ENCODE assay signal across 8 mouse cellular contexts in the genomic region with DNA sequence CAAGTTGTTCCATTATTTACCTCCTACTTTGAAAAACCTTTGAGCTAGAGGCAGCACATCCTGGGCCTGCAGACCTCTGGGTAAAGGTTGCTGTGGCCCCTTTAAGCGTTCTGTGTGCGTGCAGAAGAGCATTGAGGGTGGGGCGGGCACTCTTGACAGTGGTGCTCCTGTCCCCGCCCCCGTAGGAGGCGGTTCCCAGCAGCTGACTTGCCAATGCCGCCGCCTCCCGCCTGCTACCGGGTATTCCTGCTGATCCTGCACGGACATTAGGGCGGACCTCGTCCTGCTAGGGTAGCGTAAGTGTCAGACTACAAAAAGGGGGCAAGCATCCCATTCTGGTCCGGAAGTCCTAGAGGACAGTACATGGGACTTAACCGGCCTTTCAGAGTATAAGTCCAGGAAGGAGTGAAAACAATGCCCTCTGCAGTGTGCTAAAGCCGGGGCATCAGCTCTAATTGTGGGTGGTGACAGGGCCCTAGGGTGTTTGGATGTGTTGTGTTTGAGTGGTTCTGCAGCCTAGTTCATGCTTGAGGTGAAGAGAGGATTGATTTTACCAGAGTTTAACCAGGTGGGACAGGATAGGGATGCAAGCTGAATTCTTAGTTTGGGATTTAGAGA. TPM values are rescaled to one million over a fixed set of nuclear protein-coding genes. Genes with fewer than 3 reads are reported as not detected.
DNase-seq lines count a peak whose midpoint lies in the region; ATAC-seq lines count a peak whose summit lies in the region.

No protein-coding gene starts in this region.

- H3K36me3 ChIP-seq in hindbrain, embryonic 13.5 days: no peaks in the 10 kb centered on the region

- H3K27ac ChIP-seq in hindbrain, embryonic 13.5 days: peak overlapping the region; percentile 49; the same call in 1 of the 2 replicates

- H3K4me2 ChIP-seq in hindbrain, embryonic 13.5 days: peak overlapping the region; percentile 57

- WGBS in hindbrain, embryonic 13.5 days: 3% methylated on average over 17 of the region's 17 CpGs

- H3K27me3 ChIP-seq in hindbrain, embryonic 13.5 days: no peaks in the 10 kb centered on the region

- DNase-seq in R1 (ENCODE audit: low read depth, low spot score): peak; percentile 91
- DNase-seq in cerebellum, postnatal 25 days: peak; percentile 87 to 91
- peak; percentile 43 to 52 for DNase-seq in frontal cortex, postnatal 25 days (ENCODE audit: low spot score in 2 of 2)
- DNase-seq in layer of hippocampus, postnatal 14 days (ENCODE audit: low spot score in 2 of 2): peak; percentile 21 to 67
- DNase-seq in lung, postnatal 10 days: peak; percentile 96
- DNase-seq in ovary, postnatal 14 days (ENCODE audit: low spot score): peak; percentile 70
- DNase-seq in thymus, postnatal 10 days (ENCODE audit: low spot score in 2 of 2): peak; percentile 68 to 69

- peak overlapping the region; percentile 38 for H3K4me3 ChIP-seq in hindbrain, embryonic 13.5 days

- no peaks in the 10 kb centered on the region for H3K9me3 ChIP-seq in hindbrain, embryonic 13.5 days

- peaks cover 9% of the 10 kb centered on the region for H3K4me1 ChIP-seq in hindbrain, embryonic 13.5 days (replicated peaks)

- ATAC-seq in hindbrain, embryonic 13.5 days (ENCODE audit: low FRiP score): peak; percentile 89

- H3K9ac ChIP-seq in hindbrain, embryonic 13.5 days: peak overlapping the region; percentile 63

RNA-seq across cellular contexts. Expression of a gene that starts 11.1 kb away (rescaled TPM):
- 132 and 140 TPM in 2 replicates for polyA plus RNA-seq in hindbrain, embryonic 13.5 days (2015; fragmentation: Nextera tagmentation; extraction: Ambion mirVana)
- total RNA-seq in layer of hippocampus, postnatal 14 days (2021): 100 to 1,000 TPM; 112 to 120 TPM

Comparison
In these comparisons a context has a peak if more than half of its experiments do, and no peak if none do; other contexts are left out.
1. Peak in every context shown above with its lines: DNase-seq, ATAC-seq, H3K4me3 ChIP-seq and H3K27ac ChIP-seq.
2. DNase-seq: peak in every context shown above with its lines; median percentile 96 in lung, postnatal 10 days; 91 in R1; 89 in cerebellum, postnatal 25 days; 70 in ovary, postnatal 14 days; 68 in thymus, postnatal 10 days; 48 in frontal cortex, postnatal 25 days; 44 in layer of hippocampus, postnatal 14 days.